Mouse (Mus musculus): ENCODE measurements at regions not wholly inside any gene's neighbourhood (a gene's known extent, or its start where the extent isn't known, plus 50 kb on each side); places are given as distances from the start of the nearest gene placed in this dataset.

DNA sequence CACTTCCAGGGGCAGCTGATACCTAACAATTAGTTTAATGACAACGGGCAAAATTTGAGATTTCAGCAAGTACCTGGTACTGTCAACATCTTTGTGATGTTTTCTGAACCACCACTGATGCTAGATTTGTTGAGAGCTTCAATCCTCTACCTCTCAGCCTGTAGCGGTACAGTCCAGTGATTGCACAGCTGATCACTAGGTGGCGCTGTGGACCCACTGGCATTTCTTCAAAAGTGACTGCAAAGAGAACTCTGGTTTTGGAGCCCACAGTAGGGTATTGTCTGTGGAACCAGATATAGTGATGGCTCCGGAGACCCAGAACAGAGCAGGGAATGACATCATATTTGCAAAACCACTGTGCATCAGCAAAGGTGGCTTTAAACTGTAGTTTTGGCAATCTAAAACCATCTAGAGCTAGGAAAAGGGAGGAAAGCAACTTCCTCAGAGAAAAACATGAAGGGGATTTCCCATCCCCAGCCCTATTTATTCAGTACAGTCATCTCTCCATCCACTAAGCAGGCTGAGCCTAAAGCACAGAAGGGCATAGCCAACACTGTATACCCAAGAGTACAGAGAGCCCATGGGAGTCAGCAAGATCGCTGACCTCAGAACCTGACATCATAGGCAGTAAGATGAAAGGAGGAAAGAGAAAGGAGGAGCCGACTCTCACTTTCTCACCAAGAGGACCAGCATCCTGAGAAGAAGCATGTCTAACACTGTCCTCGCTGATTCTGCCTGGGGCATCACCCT lies 77.7 kb upstream of the 2210010C04Rik start:
- TF ChIP-seq EP300 (IDR thresholded peaks at IDR 0.05; ENCODE audit: low read depth in 1 of 2, low read length in 2 of 2) (no peak), MYB (IDR thresholded peaks at IDR 0.05; ENCODE audit: low read depth, low read length) (no peak), BHLHE40 (IDR thresholded peaks at IDR 0.05; ENCODE audit: borderline replicate concordance, low read depth, low read length) (no peak), CTCF (IDR thresholded peaks at IDR 0.05 in 2 of 3, conservative IDR thresholded peaks at IDR 0.05 in 1 of 3; ENCODE audit: control insufficient read depth in 1 of 3, insufficient read depth in 1 of 3, low read depth in 2 of 3, low read length in 3 of 3, poor library complexity in 1 of 3, severe bottlenecking in 1 of 3) (peak; percentile 49 to 65 (median 57)), SIN3A (IDR thresholded peaks at IDR 0.05; ENCODE audit: low read length) (no peak), JUND (IDR thresholded peaks at IDR 0.05; ENCODE audit: low read depth, low read length) (no peak), TCF12 (IDR thresholded peaks at IDR 0.05; ENCODE audit: low read depth, low read length) (no peak), E2F4 (IDR thresholded peaks at IDR 0.05; ENCODE audit: borderline replicate concordance, low read depth, low read length) (no peak), TAL1 (IDR thresholded peaks at IDR 0.05; ENCODE audit: low read length) (no peak)
